Mouse (Mus musculus) left cerebral cortex, postnatal 36 days (tissue): ENCODE results near the gene Rad17. TPM values are rescaled to one million over a fixed set of nuclear protein-coding genes. Genes with fewer than 3 reads are reported as not detected.
A peak's percentile ranks its signal among the peaks of the same experiment; 100 is the strongest.

Experiments
- DNase-seq, 2 experiments: peaks; one replicate each; pipeline ENCODE4 v3.0.0; 2021 to 2022; ENCODE audit warnings: low spot score in 2 of 2, mixed read lengths in 1 of 2
- intact Hi-C: fragments of 180-260 bp; cut with DNase I; formaldehyde crosslinking; loops from one replicate; pipeline ENCODE4 v1.15.1; 2025
- total RNA-seq, 2 experiments: library from RNA; stranded (reverse); gene quantifications; 2 replicates each; pipeline ENCODE4 v1.2.3; 2021

Rad17 gene
- total RNA-seq, 2 experiments from 2014 or later, result 12.7 to 15.0 TPM

DNA sequence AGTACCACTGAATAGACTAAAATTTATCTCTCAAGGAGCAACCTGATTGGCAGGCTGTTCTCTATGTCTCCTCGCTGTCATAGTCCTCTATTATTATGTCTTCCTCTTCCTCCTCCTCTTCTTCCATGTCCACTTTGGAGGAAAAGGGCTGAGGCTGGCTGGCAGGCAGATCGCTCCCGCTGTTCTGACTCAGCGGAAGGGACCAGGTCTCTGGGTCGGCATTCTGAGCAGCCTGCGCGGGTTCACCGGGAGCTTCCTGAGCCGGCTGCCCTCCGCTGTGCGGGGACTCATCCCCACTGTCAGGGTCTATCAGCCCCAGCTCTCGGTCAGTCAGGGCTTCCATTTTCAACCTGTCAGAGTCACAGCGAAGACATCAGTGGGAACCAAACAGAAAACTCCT is 33.3 kb downstream of the Rad17 start:
- intact Hi-C loops, result loop anchor here (5.0 kb wide), 1 partner anchor 125 kb away; the partner anchor contains the start of gene Gtf2h2
- DNase-seq, result no peak

GRCm38 (mm10) chr13:100616181-100617087 is 34.4 kb downstream of the Rad17 start, which contains the start of gene Marveld2:
Marveld2 (minus strand) TSS chr13:100616971.
- intact Hi-C loops, result loop anchor here (5.0 kb wide), 1 partner anchor 124 kb away; the partner anchor contains the start of gene Gtf2h2
- DNase-seq, result peak; percentile 52 to 54

DNA sequence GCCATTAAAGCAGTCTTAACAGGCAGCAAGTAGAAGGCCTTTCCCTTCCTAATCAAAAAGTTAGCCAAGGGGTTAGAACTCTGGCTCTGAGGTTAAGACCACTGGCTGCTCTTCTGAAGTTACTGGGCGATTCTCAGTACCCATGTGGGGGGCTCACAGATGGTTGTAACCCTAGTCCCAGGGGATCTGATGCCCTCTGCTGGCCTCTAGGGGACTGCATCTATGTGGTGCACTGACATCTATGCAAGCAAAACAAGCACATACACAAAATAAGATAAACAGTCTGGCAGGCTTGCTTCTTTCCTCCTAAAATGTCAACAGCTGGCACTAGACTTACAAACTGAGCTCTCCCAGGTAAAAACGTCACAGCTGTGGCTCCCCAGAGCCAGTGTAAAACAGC is 37.9 kb downstream of the Rad17 start:
- intact Hi-C loops, result no loop called here

DNA sequence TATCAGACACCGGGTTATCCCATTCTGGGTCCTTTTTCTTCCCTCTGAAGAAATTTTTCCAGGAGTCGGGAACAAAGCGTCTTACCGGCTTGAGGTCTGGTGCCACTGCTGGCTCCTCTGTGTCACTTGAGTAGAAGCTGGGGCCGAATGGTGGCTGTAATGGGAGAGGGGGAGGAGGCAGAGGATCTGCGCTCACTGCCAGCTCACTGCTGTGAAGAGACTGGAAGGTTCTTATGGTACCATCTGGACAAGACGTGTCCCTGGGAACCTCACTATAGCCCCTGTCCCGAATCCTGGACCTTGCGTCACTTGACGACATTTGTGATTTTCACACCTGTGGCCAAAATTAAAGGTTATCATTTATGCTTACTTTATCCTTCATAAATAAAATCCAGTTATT is 38.6 kb downstream of the Rad17 start:
- no peak for DNase-seq
- intact Hi-C loops, result no loop called here

More for the DNA sequence above, 37.9 kb downstream of the Rad17 start:
- no peak for DNase-seq

- no peak for DNase-seq
- intact Hi-C loops, result no loop called here
These were observed 39.6 kb downstream of the Rad17 start for GRCm38 (mm10) chr13:100611266-100611665.

DNA sequence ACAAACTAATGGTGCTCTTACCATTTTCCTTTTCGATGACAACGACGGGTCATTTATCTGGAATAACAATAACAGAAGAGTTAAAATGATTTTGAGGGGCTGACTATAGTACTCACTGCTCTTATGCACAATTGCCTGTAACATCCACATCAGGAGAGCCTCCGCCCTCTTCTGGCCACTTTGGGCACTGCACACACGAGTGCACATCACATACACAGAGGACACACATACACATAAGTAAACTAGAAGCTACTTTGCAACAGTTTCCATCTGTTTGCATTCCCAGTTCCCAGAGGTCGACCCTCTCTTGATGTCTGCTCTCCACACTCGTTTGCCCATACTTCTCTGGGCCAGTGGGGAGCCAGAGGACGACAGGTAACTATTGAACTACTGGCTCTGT is 43.1 kb downstream of the Rad17 start:
- intact Hi-C loops, result no loop called here
- no peak for DNase-seq

DNA sequence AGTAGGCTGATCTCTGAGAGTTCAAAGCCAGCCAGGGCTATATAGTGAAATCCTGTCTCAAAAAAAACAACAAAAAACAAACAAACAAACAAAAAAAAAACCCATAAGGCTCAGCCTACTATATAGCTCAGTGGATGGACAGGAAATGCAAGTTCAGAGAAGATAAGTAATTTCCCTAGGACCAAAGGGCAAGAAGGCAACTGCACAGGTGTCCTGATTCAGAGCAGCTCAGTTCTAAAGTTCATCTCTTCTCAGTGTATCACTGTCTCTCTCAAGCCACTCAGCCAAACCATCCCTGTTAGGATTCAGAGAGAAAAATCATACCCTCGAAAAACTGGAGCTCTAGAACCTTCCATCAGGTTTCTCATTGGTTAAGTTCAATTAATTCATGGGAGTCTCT is 45.0 kb downstream of the Rad17 start:
- intact Hi-C loops, result no loop called here
- no peak for DNase-seq

DNA sequence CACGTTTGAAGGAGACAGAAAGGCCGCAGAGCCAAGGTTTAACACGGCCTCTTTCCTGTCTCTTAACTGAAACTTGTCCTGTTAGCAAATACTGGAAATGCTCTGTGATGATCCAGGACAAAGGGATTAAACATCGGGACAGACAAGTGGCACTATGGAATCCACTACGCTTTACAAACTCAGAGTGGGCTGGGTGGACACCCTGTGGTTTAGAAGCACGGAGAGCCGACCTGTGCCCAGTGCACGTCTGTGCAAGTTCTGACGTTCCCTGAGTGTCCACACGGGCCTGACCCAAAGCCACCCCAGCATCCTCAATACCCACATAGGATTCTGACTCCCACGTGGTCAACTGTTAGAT is 47.1 kb downstream of the Rad17 start:
- DNase-seq, result no peak
- intact Hi-C loops, result no loop called here

DNA sequence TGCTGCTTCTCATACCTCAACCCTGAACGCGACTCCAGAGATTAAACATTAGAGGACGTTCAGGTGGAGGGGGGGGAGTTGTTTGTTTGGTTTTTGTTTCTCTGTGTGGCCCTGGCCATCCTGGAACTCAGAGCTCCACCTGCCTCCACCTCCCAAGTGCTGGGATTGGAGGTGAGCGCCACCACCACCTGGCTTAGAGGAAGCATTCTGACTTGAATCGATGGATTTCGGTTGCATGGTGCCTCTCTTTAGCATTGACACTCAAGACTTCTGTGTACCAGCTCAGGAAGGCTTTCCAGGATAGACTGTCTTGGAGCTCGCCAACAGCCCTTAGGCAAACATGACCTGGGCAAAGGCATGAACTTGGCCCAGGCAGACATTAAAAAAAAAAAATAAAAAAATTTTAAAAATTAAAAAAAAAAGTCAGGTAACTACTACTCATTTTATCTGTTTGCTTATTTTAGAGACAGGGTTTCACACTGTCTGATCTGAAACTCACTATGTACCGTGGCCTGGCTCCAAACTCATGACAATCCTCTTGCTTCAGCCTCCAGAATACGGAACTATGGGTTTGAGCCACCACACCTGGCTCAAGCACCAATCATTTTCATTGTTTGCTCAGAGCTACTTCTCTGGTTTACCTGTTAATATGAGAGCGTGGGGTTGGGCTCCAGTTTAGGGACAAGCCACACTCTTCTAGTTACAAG is 47.7 kb downstream of the Rad17 start:
- no peak for DNase-seq
- intact Hi-C loops, result no loop called here

- no peak for DNase-seq
- intact Hi-C loops, result no loop called here
These were observed 48.5 kb downstream of the Rad17 start for GRCm38 (mm10) chr13:100602239-100602902.

DNA sequence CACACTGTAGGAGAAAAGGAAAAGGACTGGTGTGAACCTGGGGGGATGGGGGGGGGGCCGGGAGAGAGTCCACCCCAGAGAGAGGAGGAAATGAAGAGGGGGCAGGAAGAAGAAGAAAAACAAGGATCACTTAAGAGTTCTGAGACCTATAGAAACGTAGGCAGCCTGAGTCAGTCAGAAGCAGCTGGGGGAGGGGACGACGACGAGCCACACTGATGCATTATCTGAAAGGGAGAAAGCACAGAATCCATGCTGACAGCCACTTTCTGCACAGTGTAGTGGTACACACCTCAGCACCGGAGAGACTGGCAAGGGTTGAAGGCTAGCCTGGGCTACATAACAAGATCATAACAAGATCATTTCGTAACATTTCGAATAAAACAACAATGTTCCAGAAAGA is 49.8 kb downstream of the Rad17 start:
- no peak for DNase-seq
- intact Hi-C loops, result no loop called here

GRCm38 (mm10) chr13:100600317-100600716 is 50.5 kb downstream of the Rad17 start:
- no peak for DNase-seq
- intact Hi-C loops, result no loop called here

DNA sequence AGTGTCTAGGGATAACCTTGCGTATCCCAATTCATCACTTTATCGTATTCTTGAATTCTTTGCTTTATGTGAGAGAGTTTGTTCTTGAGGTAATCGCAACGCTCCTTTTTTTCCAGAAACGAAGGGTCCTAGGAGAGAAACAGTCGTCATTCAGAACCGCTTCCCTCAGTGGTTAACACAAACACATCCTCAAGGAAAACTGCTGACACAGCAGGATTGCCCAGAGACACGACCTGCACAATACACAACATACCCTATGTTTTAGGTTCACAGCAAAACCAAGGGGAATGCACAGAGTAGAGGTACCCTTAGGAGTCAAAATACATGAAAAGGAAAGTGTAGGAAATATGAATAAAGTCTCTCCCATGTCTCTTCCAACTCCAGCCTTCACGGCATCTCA is 53.6 kb downstream of the Rad17 start:
- intact Hi-C loops, result no loop called here
- no peak for DNase-seq

DNA sequence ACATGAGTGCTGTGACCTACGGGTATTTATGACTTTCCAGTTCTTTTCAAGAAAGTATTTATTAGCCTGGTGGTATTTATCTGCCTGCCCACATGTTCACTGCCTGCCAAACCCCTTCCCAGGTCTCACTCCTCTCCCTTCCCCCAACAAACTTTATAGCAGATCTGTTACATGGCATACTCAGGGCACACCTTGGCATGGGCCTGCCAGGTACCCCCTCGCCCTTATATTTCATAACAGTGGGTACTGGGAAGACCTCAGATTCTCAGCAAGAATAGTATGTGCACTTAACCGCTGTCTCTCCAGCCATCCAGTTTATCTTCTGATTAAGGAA is 55.3 kb downstream of the Rad17 start:
- no peak for DNase-seq
- intact Hi-C loops, result no loop called here

DNA sequence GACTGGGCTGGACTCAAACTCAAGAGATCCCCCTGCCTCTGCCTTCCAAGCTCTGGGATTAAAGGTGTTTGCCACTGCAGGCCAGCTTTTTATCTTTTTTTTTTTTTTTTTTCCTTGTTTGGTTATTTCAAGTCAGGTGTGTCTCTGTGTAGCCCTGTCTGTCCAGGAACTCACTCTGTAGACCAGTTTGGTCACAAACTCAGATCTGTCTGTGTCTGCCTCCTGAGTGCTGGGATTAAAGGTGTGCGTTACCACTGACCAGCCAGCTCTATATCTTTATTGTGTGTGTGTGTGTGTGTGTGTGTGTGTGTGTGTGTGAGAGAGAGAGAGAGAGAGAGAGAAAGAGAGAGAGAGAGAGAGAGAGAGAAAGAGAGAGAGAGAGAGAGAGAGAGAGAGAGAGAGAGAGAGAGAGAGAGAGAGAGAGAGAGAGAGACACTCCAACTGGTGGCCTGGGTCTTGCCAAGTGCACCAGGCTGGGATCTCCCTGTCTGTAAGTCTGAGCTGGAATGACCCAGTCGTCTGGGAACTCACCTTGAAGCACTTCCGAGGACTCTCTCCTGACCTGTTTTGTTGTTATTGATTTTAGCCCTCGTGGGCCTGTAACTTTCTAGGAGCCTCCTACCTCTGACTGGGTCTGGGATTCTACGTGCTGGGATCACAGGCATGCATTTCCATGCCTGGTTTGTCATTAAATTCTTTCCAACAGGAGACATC is 55.9 kb downstream of the Rad17 start:
- intact Hi-C loops, result no loop called here
- no peak for DNase-seq

DNA sequence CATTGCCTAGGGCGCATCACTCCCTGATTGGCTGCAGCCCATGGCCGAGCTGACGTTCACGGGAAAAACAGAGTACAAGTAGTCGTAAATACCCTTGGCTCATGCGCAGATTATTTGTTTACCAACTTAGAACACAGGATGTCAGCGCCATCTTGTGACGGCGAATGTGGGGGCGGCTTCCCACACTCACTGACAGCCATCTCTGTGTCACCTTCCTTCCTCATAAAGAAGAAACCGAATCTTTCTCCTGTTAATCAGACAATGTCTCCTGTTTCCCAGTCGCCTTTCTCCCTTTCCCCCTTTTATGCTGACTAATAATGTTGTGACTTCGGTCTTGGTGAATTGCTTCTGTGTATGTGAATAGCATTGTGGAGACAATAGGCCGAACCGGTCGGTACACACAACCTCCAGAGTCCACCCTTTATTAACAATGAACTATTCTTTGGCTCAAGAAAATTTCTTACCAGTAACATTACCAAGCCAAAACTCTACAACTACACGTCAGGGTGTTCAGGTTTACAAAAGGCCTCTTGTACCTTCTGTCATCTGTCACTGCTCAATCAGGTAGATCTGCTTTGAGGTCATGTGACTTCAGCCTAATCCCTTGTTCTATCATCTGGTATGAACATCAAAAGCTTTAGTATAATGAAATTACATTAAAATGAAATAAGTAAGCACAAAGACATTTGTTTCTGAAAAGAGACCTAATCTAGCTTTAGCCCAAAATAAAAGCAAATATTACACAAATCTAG is 56.6 kb downstream of the Rad17 start:
- intact Hi-C loops, result no loop called here
- DNase-seq, result peak in 1 of 2 experiments; percentile 30

GRCm38 (mm10) chr13:100588646-100589045 is 62.2 kb downstream of the Rad17 start:
- intact Hi-C loops, result no loop called here
- no peak for DNase-seq

DNA sequence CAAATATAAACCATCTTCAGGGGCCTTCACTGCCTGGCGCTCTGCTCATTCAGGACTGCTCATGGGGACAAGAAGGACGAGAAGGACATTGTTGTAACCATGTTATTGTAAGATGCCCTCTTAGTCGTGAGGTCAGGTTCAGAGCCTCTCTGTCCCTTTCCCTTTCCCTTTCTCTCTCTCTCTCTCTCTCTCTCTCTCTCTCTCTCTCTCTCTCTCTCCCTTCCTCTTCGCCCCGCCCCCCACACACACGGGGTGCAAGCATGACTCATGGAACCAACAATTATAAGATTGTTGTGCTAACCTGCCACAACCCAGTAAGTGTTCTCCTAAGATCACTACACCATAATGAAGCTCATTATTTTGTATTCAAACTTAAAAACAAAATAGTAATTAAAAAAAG is 68.7 kb downstream of the Rad17 start:
- intact Hi-C loops, result no loop called here
- no peak for DNase-seq

GRCm38 (mm10) chr13:100581701-100582100 is 69.2 kb downstream of the Rad17 start:
- no peak for DNase-seq
- intact Hi-C loops, result no loop called here
